Mouse (Mus musculus) retina, postnatal 7 days (tissue): ENCODE measurements at regions not wholly inside any gene's neighbourhood (a gene's known extent, or its start where the extent isn't known, plus 50 kb on each side); places are given as distances from the start of the nearest gene placed in this dataset.

Experiments used
- DNase-seq: peaks from one replicate; pipeline ENCODE4 v3.0.0-alpha.2; 2012; ENCODE audit warnings: low read depth, low spot score

DNA sequence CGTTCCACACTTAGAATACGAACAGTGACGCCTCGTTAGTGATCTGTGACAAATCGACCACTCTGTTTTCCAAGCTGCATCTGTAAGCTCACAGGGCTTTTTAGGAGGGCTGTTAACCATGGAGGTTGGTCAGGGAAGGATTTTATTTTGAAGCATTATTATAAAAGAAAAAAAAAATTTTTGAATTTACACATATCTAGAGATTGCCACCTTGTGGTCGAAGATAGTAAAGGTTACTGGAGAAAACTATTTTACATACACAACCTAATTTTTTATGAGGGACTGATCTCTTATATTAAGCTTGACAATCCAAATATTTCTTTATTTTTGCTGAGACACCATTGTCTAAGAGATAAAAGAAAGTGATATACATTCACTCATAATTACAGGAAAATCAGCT is 937.2 kb downstream of the Sorcs1 start:
- peak; percentile 11 for DNase-seq

- DNase-seq: no peak
Measured at GRCm38 (mm10) chr19:49739483-49740175, 938.8 kb downstream of the Sorcs1 start.

GRCm38 (mm10) chr19:49697659-49698058 is 980.8 kb downstream of the Sorcs1 start:
- DNase-seq: no peak

DNA sequence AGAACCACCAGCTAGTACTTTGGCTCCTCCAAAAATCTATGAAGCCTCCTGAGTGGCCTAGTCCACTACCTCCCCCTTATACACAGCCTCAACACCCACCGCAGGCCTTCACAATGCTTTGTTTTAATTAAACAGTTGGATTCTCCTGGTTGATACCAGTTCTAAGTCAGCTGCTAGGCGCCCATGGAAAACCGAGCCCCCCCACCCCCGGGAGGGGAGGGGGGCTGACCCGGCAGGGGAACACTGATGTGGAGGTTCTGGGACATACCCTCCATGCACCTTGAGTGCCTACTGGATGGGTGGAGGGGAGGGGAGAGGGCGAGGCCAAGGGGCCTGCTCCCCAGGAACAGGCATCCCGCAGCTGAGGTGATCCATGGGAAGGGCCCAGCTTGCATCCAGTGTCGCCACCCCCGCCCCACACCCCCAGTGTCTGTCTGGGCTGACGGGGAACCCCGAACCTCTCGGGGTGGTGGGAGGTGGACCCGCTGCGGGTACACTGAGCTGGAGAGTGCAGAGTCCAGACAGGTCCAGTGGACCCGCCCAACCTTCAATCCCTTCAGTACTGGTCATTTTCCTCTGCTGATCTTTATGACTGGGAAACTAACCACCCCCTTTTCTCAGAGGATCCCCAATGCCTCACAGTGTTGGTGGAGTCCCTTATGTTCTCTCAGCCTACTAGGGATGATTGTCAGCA is 992.7 kb downstream of the Sorcs1 start:
- no peak for DNase-seq

GRCm38 (mm10) chr19:49681204-49681603 is 997.2 kb downstream of the Sorcs1 start:
- DNase-seq: no peak

GRCm38 (mm10) chr19:49680006-49680405 is 998.4 kb downstream of the Sorcs1 start:
- DNase-seq: no peak

DNA sequence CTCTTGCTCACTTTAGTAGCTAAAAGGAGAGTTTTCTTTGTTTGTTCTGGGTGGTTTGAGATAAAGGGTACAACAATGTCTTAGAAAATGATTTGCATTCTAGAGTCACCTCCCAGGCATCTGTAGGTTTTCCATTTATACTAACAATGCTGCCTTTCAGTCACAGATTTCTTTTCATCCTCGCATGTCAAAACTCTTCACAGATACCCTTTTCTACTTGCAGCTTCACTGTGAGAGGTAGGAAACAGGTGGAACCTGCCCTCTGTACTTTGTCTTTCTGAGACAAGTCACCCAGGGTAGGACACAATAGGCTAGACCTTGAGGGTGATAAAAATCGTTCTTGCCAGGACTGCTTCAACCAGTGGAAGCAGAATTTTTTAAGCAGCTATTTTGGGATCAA is 1002.5 kb downstream of the Sorcs1 start:
- no peak for DNase-seq

GRCm38 (mm10) chr19:49629963-49630362 is 1048.5 kb downstream of the Sorcs1 start:
- no peak for DNase-seq

- no peak for DNase-seq
Measured at GRCm38 (mm10) chr19:49619920-49620319, 1058.5 kb downstream of the Sorcs1 start.

DNA sequence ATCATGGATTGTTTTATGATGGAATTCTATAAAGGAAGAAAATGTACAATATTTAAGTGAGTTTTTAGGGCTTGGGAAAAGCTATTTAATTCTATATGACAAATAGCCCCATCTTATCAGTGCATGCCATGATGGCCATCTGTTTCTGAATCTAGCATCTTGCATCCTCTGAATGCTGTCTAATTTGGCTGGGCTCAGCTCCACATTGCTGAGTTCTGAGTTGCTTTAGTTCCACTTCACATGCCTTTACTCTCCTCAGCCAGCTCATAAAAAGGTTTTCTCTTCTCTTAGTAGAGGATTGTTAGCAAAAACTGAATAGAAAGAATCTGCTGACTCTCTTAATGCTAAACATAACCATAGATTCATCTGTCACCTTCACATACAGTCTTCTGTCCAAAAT is 1063.4 kb downstream of the Sorcs1 start:
- no peak for DNase-seq
